ENCODE assay signal across 18 mouse cellular contexts in the genomic region with DNA sequence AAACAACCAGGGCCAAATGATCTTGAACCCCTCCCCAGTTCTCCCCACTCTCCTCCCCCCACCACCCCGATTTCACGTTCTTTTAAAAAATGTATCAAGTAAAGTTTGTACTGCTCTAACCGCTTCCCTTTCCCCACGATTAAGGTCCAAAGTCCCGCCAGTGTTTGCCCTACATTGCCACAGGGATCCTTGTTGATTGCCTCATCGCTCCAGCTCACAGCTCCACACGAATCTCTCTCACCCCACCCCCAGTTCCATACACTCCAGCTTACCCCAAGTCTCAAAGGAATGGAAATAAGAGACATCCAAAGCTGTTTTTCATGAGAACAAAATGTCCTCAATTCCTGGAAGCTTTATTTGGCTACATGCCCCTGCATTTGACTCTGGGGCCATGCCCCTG. TPM values are rescaled to one million over a fixed set of nuclear protein-coding genes. Genes with fewer than 3 reads are reported as not detected.
DNase-seq lines count a peak whose midpoint lies in the region; ATAC-seq and TF ChIP-seq lines count a peak whose summit lies in the region.
"Had no signal": no experiment of that assay in that cellular context is flagged by ENCODE, and none has a peak within 500 bp of the region (broad histone marks: within the 10 kb centered on the region; RNA-seq: fewer than 3 reads in every experiment).

No protein-coding gene starts in this region.

- H3K27me3 ChIP-seq in liver, embryonic 14.5 days (ENCODE audit: control insufficient read depth, insufficient read depth, low read length): no peaks in the 10 kb centered on the region
- H3K27me3 ChIP-seq in stomach, embryonic 15.5 days (replicated peaks): no peaks in the 10 kb centered on the region
- H3K27me3 ChIP-seq: embryonic facial prominence, embryonic 13.5 days; heart, embryonic 12.5 days; limb, embryonic 12.5 days; neural tube, embryonic 15.5 days had no signal

- no peaks in the 10 kb centered on the region for H3K36me3 ChIP-seq in liver, embryonic 14.5 days (replicated peaks; ENCODE audit: control insufficient read depth, insufficient read depth, low read depth)
- no peaks in the 10 kb centered on the region for H3K36me3 ChIP-seq in stomach, embryonic 15.5 days
- H3K36me3 ChIP-seq: embryonic facial prominence, embryonic 13.5 days; heart, embryonic 12.5 days; limb, embryonic 12.5 days; neural tube, embryonic 15.5 days had no signal

- WGBS in liver, embryonic 14.5 days (ENCODE audit: insufficient replicate concordance): 46% methylated on average over 7 of the region's 7 CpGs
- 49% methylated on average over 7 of the region's 7 CpGs for WGBS in stomach, embryonic 15.5 days

- H3K4me1 ChIP-seq in liver, embryonic 14.5 days (replicated peaks; ENCODE audit: control insufficient read depth in 2 of 2, insufficient read depth in 2 of 2, low read length in 1 of 2): peaks cover 0 to 16% of the 10 kb centered on the region in 2 experiments; a peak in 2 of 4 replicates
- H3K4me1 ChIP-seq in stomach, embryonic 15.5 days: no peaks in the 10 kb centered on the region; the same call in 1 of the 2 replicates
- H3K4me1 ChIP-seq: neural tube, embryonic 15.5 days had no signal

- peak; percentile 63 for ATAC-seq in liver, embryonic 14.5 days (ENCODE audit: insufficient read depth)
- ATAC-seq in stomach, embryonic 15.5 days (ENCODE audit: insufficient read depth, low FRiP score, low read depth): peak; percentile 65; the same call in 1 of the 2 replicates

- H3K4me3 ChIP-seq in liver, embryonic 14.5 days (ENCODE audit: insufficient read depth in 1 of 2, low read depth in 2 of 2, low read length in 2 of 2): no peak overlapping the region
- no peak overlapping the region for H3K4me3 ChIP-seq in stomach, embryonic 15.5 days (replicated peaks)
- no peak overlapping the region for H3K4me3 ChIP-seq in layer of hippocampus, adult 2 months
- H3K4me3 ChIP-seq: embryonic facial prominence, embryonic 13.5 days; heart, embryonic 12.5 days; limb, embryonic 12.5 days; neural tube, embryonic 15.5 days had no signal

- H3K9me3 ChIP-seq in liver, embryonic 14.5 days (ENCODE audit: control insufficient read depth, low read length): no peaks in the 10 kb centered on the region
- no peaks in the 10 kb centered on the region for H3K9me3 ChIP-seq in stomach, embryonic 15.5 days
- H3K9me3 ChIP-seq: embryonic facial prominence, embryonic 13.5 days; heart, embryonic 12.5 days; limb, embryonic 12.5 days; neural tube, embryonic 15.5 days had no signal

- H3K27ac ChIP-seq in liver, embryonic 14.5 days: no peak overlapping the region
- no peak overlapping the region for H3K27ac ChIP-seq in stomach, embryonic 15.5 days
- H3K27ac ChIP-seq in layer of hippocampus, adult 2 months: no peak overlapping the region
- H3K27ac ChIP-seq: embryonic facial prominence, embryonic 13.5 days; limb, embryonic 12.5 days; neural tube, embryonic 15.5 days had no signal

- no peak overlapping the region for H3K4me2 ChIP-seq in liver, embryonic 14.5 days (ENCODE audit: low read depth)
- no peak overlapping the region for H3K4me2 ChIP-seq in stomach, embryonic 15.5 days
- H3K4me2 ChIP-seq: embryonic facial prominence, embryonic 13.5 days; heart, embryonic 12.5 days; limb, embryonic 12.5 days; neural tube, embryonic 15.5 days had no signal

- TF ChIP-seq EP300 in liver, embryonic 14.5 days (IDR thresholded peaks at IDR 0.05; ENCODE audit: low read depth): no peak

- no peak for TF ChIP-seq CTCF in liver, embryonic 14.5 days (IDR thresholded peaks at IDR 0.05; ENCODE audit: low read depth)
- TF ChIP-seq CTCF in layer of hippocampus, adult 2 months (conservative IDR thresholded peaks at IDR 0.05): no peak

- intact Hi-C loops in gastrocnemius, postnatal 14 days (cut with DNase I; ENCODE audit: low total_unique reads): no loop called here

- DNase-seq in gastrocnemius, adult 18-20 months (ENCODE audit: low spot score): peak; percentile 16
- no peak for DNase-seq in gastrocnemius, postnatal 14 days
- peak; percentile 68 to 74 for DNase-seq in kidney, adult 8-10 months
- DNase-seq in liver, embryonic 14.5 days (ENCODE audit: low read depth in 3 of 3, low spot score in 3 of 3): no peak
- no peak for DNase-seq in layer of hippocampus, adult 8-10 months (ENCODE audit: low spot score in 2 of 2)
- DNase-seq in layer of hippocampus, adult 2 months (ENCODE audit: low spot score in 2 of 2): no peak
- no peak for DNase-seq in gastrocnemius, adult 8-10 months (ENCODE audit: low spot score in 2 of 2)
- DNase-seq: right cerebral cortex, adult 18-20 months had no signal

- H3K9ac ChIP-seq in liver, embryonic 14.5 days (replicated peaks): no peak overlapping the region
- H3K9ac ChIP-seq in stomach, embryonic 15.5 days: no peak overlapping the region
- H3K9ac ChIP-seq: embryonic facial prominence, embryonic 13.5 days; heart, embryonic 12.5 days; limb, embryonic 12.5 days; neural tube, embryonic 15.5 days had no signal

RNA-seq across cellular contexts. Expression of gene Tmem176a, which starts 15.7 kb away (rescaled TPM):
- 1 to 10 TPM; 3.3 to 3.9 TPM for total RNA-seq in gastrocnemius, adult 18-20 months (2021)
- 1 to 10 TPM; 8.1 to 9.1 TPM for total RNA-seq in gastrocnemius, postnatal 14 days (2021)
- 34.5 and 37.1 TPM in 2 replicates for polyA plus RNA-seq in liver, embryonic 14.5 days (2012; rRNA removed)
- polyA plus RNA-seq in liver, embryonic 14.5 days (2014; fragmentation: Nextera tagmentation; extraction: Ambion mirVana): 112 and 126 TPM in 2 replicates
- 140 and 144 TPM in 2 replicates for polyA plus RNA-seq in stomach, embryonic 15.5 days (2015; fragmentation: Nextera tagmentation; extraction: Ambion mirVana)
- 100 to 1,000 TPM in 1 of 4 experiments, 10 to 100 TPM in 3; 24.6 to 105 (median 49.3) TPM for total RNA-seq in layer of hippocampus, adult 8-10 months (2022)
- 10 to 100 TPM; 26.0 to 30.7 TPM for total RNA-seq in layer of hippocampus, adult 2 months (2021)
- total RNA-seq in gastrocnemius, adult 8-10 months (2022): 1 to 10 TPM; 1.3 to 4.8 (median 2.7) TPM

RNA-seq across cellular contexts. Expression of gene Tmem176b, which starts 16.3 kb away (rescaled TPM):
- total RNA-seq in gastrocnemius, adult 18-20 months (2021): 1 to 10 TPM; 7.6 to 8.9 TPM
- total RNA-seq in gastrocnemius, postnatal 14 days (2021): 10 to 100 TPM; 19.5 to 26.1 TPM
- 94.7 and 107 TPM in 2 replicates for polyA plus RNA-seq in liver, embryonic 14.5 days (2012; rRNA removed)
- polyA plus RNA-seq in liver, embryonic 14.5 days (2014; fragmentation: Nextera tagmentation; extraction: Ambion mirVana): 146 and 152 TPM in 2 replicates
- polyA plus RNA-seq in stomach, embryonic 15.5 days (2015; fragmentation: Nextera tagmentation; extraction: Ambion mirVana): 314 and 315 TPM in 2 replicates
- 100 to 1,000 TPM in 2 of 4 experiments, 10 to 100 TPM in 2; 55.0 to 137 (median 83.8) TPM for total RNA-seq in layer of hippocampus, adult 8-10 months (2022)
- total RNA-seq in layer of hippocampus, adult 2 months (2021): 10 to 100 TPM; 51.4 to 57.1 TPM
- 10 to 100 TPM in 1 of 4 experiments, 1 to 10 TPM in 3; 4.1 to 10.1 (median 7.2) TPM for total RNA-seq in gastrocnemius, adult 8-10 months (2022)

RNA-seq across cellular contexts. Expression of gene Aoc1, which starts 47.7 kb away (rescaled TPM):
- not detected for total RNA-seq in gastrocnemius, adult 18-20 months (2021)
- total RNA-seq in gastrocnemius, postnatal 14 days (2021): not detected
- 0.02 TPM in 1 of 2 replicates, not detected in the other for polyA plus RNA-seq in liver, embryonic 14.5 days (2012; rRNA removed)
- polyA plus RNA-seq in liver, embryonic 14.5 days (2014; fragmentation: Nextera tagmentation; extraction: Ambion mirVana): not detected in 2 replicates
- 2.3 and 3.6 TPM in 2 replicates for polyA plus RNA-seq in stomach, embryonic 15.5 days (2015; fragmentation: Nextera tagmentation; extraction: Ambion mirVana)
- not detected for total RNA-seq in layer of hippocampus, adult 8-10 months (2022)
- not detected for total RNA-seq in layer of hippocampus, adult 2 months (2021)
- total RNA-seq in gastrocnemius, adult 8-10 months (2022): not detected
- total RNA-seq: hematopoietic stem cell, adult 5-6 weeks; layer of hippocampus, postnatal 10 days; megakaryocyte-erythroid progenitor cell, adult 5-6 weeks; monocyte, adult 5-6 weeks had no signal
- polyA plus RNA-seq: embryonic facial prominence, embryonic 13.5 days; forebrain, embryonic 11.5 days; heart, embryonic 12.5 days; limb, embryonic 12.5 days; neural tube, embryonic 15.5 days had no signal

RNA-seq across cellular contexts. Expression of gene Gimap3, which starts 54.4 kb away (rescaled TPM):
- under 1 TPM; 0.09 to 0.28 TPM for total RNA-seq in gastrocnemius, adult 18-20 months (2021)
- under 1 TPM in 1 of 2 experiments, not detected in 1; 0.22 TPM for total RNA-seq in gastrocnemius, postnatal 14 days (2021)
- 0.05 and 0.06 TPM in 2 replicates for polyA plus RNA-seq in liver, embryonic 14.5 days (2012; rRNA removed)
- not detected in 2 replicates for polyA plus RNA-seq in liver, embryonic 14.5 days (2014; fragmentation: Nextera tagmentation; extraction: Ambion mirVana)
- polyA plus RNA-seq in stomach, embryonic 15.5 days (2015; fragmentation: Nextera tagmentation; extraction: Ambion mirVana): 0.06 and 0.18 TPM in 2 replicates
- not detected for total RNA-seq in layer of hippocampus, adult 8-10 months (2022)
- not detected for total RNA-seq in layer of hippocampus, adult 2 months (2021)
- total RNA-seq in gastrocnemius, adult 8-10 months (2022): not detected
- total RNA-seq: layer of hippocampus, postnatal 10 days had no signal
- polyA plus RNA-seq: embryonic facial prominence, embryonic 13.5 days; forebrain, embryonic 11.5 days; heart, embryonic 12.5 days; limb, embryonic 12.5 days; neural tube, embryonic 15.5 days had no signal

Comparison
In these comparisons a context has a peak if more than half of its experiments do, and no peak if none do; other contexts are left out.
1. DNase-seq: peak in gastrocnemius, adult 18-20 months (single experiment) and kidney, adult 8-10 months (2 of 2); none in gastrocnemius, postnatal 14 days (single experiment), liver, embryonic 14.5 days (0 of 3), layer of hippocampus, adult 8-10 months (0 of 2), layer of hippocampus, adult 2 months (0 of 2) and gastrocnemius, adult 8-10 months (0 of 2).